Mouse (Mus musculus) stomach, adult 2 months (tissue): ENCODE measurements around the gene Ms4a13. TPM values are rescaled to one million over a fixed set of nuclear protein-coding genes. Genes with fewer than 3 reads are reported as not detected.

Experiments
- polyA plus RNA-seq: library from polyadenylated mRNA; depleted of rRNA; stranded (reverse); fragments of >200 nt; gene quantifications from 2 replicates; pipeline ENCODE4 v1.2.3, GENCODE M21; 2012; rRNA removed

Gene Ms4a13
- not detected in 2 replicates for polyA plus RNA-seq

GRCm38 (mm10) chr19:11196546-11196945, at the start of gene Ms4a13:
Ms4a13 (minus strand) TSS chr19:11196737.

GRCm38 (mm10) chr19:11232348-11232747, 35.8 kb upstream of the Ms4a13 start, which contains the start of gene Ms4a12:
Ms4a12 (minus strand) TSS chr19:11232448.

GRCm38 (mm10) chr19:11165172-11165571, 31.4 kb downstream of the Ms4a13 start, which contains the start of gene 1700025F22Rik:
1700025F22Rik (minus strand) TSS chr19:11165320.

GRCm38 (mm10) chr19:11130776-11131175, 65.8 kb downstream of the Ms4a13 start, which contains the start of gene 1700017D01Rik:
1700017D01Rik (minus strand) TSS chr19:11130876.

Other genes with a start within 250 kb of the Ms4a13 start
- 3.4 and 3.5 TPM in 2 replicates for gene Ccdc86, start 247.5 kb downstream of the Ms4a13 start, polyA plus RNA-seq
- gene Ms4a10, start 222.1 kb downstream of the Ms4a13 start, polyA plus RNA-seq: 0.14 and 0.54 TPM in 2 replicates
- gene Ms4a15, start 203.5 kb downstream of the Ms4a13 start, polyA plus RNA-seq: not detected in 2 replicates
- gene Ms4a18, start 178.7 kb downstream of the Ms4a13 start, polyA plus RNA-seq: not detected in 2 replicates
- 39.9 and 42.1 TPM in 2 replicates for gene Ms4a8a, start 115.6 kb downstream of the Ms4a13 start, polyA plus RNA-seq
- gene 1700017D01Rik, start 65.9 kb downstream of the Ms4a13 start, polyA plus RNA-seq: not detected in 2 replicates
- gene 1700025F22Rik, start 31.4 kb downstream of the Ms4a13 start, polyA plus RNA-seq: not detected in 2 replicates
- gene Ms4a12, start 35.7 kb upstream of the Ms4a13 start, polyA plus RNA-seq: 0.12 TPM in 1 of 2 replicates, not detected in the other
- gene Ms4a1, start 69.5 kb upstream of the Ms4a13 start, polyA plus RNA-seq: not detected in 2 replicates
- gene Ms4a5, start 87.1 kb upstream of the Ms4a13 start, polyA plus RNA-seq: not detected in 2 replicates
- 0.01 and 0.10 TPM in 2 replicates for gene Ms4a14, start 117.7 kb upstream of the Ms4a13 start, polyA plus RNA-seq
- gene Ms4a7, start 139.4 kb upstream of the Ms4a13 start, polyA plus RNA-seq: 0.42 TPM in 2 replicates
- 0.15 TPM in 1 of 2 replicates, not detected in the other for gene Ms4a4a, start 178.8 kb upstream of the Ms4a13 start, polyA plus RNA-seq
- gene Ms4a4c, start 208.0 kb upstream of the Ms4a13 start, polyA plus RNA-seq: 0.12 TPM in 1 of 2 replicates, not detected in the other
- 0.02 and 0.06 TPM in 2 replicates for gene Ms4a4b, start 246.8 kb upstream of the Ms4a13 start, polyA plus RNA-seq